Mouse (Mus musculus) neural tube, embryonic 11.5 days (tissue): ENCODE results near the gene Npy5r. TPM values are rescaled to one million over a fixed set of nuclear protein-coding genes. Genes with fewer than 3 reads are reported as not detected.

Source experiments
- ATAC-seq: fragments of 200-750 bp; cut with Nextera tagmentation; 2 replicates; pipeline ENCODE4 v1.8.0; 2017; ENCODE audit warnings: moderate number of reproducible peaks, mild to moderate bottlenecking, moderate TSS enrichment, moderate library complexity; ENCODE audit not compliant: insufficient read depth, low FRiP score, low TSS enrichment
- DNase-seq: peaks from one replicate; pipeline ENCODE4 v3.0.0-alpha.2; 2015; ENCODE audit warnings: low spot score
- H3K27ac ChIP-seq: fragments of 300-500 bp; sonication (generic); 2 replicates; pipeline ENCODE4 v1.5.1; 2014; ENCODE audit warnings: low read depth, mild to moderate bottlenecking, low read length
- H3K27me3 ChIP-seq: fragments of 300-500 bp; sonication (generic); 2 replicates; pipeline ENCODE4 v1.6.1; 2014; ENCODE audit warnings: mild to moderate bottlenecking, low read length, mixed read lengths; ENCODE audit not compliant: control insufficient read depth, insufficient read depth
- H3K36me3 ChIP-seq: fragments of 300-500 bp; sonication (generic); 2 replicates; pipeline ENCODE4 v1.6.1; 2014; ENCODE audit warnings: mild to moderate bottlenecking, low read length, moderate library complexity, mixed read lengths; ENCODE audit not compliant: control insufficient read depth, insufficient read depth
- H3K4me1 ChIP-seq: fragments of 300-500 bp; sonication (generic); 2 replicates; pipeline ENCODE4 v1.6.1; 2014; ENCODE audit warnings: low read length, mixed read lengths; ENCODE audit not compliant: control insufficient read depth, insufficient read depth
- H3K4me2 ChIP-seq: fragments of 300-500 bp; sonication (generic); 2 replicates; pipeline ENCODE4 v1.6.1; 2014; ENCODE audit warnings: low read depth, mild to moderate bottlenecking, moderate library complexity
- H3K4me3 ChIP-seq: fragments of 300-500 bp; sonication (generic); 2 replicates; pipeline ENCODE4 v1.5.1; 2014; ENCODE audit warnings: low read depth, low read length
- H3K9ac ChIP-seq: fragments of 300-500 bp; sonication (generic); 2 replicates; pipeline ENCODE4 v1.6.1; 2014; ENCODE audit warnings: mild to moderate bottlenecking, low read length
- H3K9me3 ChIP-seq: fragments of 300-500 bp; sonication (generic); 2 replicates; pipeline ENCODE4 v1.6.1; 2016; ENCODE audit warnings: low read length; ENCODE audit not compliant: control insufficient read depth
- WGBS: fragments of 180-500 bp; shearing (Covaris S2); extraction: QIAGEN DNeasy Blood & Tissue Kit; methylation state at CpG from one replicate; pipeline ENCODE4 v1.1.7; 2014; 5-methylcytosine and 5-hydroxymethylcytosine counted together
- polyA plus RNA-seq: library from polyadenylated mRNA; unstranded; fragments of >200 nt; fragmentation: Nextera tagmentation; extraction: Ambion mirVana; gene quantifications from 2 replicates; pipeline ENCODE4 v1.2.1, GENCODE M21; 2014

Npy5r gene
- polyA plus RNA-seq = 0.23 and 0.34 TPM in 2 replicates

DNA sequence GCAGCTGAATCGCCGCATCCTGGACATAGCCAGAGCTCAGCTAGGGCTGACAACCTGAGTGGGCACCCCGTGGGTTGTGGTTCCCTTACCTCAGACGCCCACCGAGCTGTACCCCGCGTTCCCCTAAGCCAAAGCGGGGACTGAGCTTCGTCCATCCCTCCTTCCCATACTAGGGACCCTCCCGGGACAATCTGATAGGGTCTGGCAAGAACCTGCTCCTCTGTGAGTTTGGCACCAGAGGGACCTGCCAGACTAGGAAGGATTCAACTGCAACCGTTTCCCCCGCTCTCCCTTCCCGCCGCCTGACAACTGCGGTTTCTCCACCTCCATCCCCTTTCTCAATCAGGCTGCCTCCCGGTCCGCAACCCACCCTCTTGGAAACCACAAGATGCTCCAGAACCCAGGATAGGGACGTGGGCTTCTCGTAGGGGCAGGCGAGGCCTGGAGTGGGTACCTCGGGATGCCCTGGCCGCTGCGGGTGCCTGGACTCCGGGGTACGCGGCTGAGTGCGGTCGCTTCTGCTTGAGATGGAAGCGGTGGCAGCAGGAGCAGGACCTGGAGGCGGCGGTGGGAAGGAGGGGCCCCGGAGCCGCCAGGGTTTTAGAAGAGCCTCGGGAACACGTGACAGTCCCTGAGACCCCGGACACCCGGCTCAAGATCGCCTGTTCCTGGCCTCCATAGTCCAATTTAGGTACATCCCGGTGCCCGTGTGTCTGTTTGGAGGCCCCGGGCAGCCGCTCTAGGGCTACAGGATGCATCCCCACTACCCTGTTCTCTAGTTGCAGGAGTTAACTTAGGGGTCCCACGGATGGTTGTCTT is at the start of gene Npy5r:
Npy5r (minus strand) TSS at position 618 of the 819 bp plus-strand sequence.
- 2% methylated on average over 43 of the region's 43 CpGs for WGBS
- peak; percentile 69 for ATAC-seq

DNA sequence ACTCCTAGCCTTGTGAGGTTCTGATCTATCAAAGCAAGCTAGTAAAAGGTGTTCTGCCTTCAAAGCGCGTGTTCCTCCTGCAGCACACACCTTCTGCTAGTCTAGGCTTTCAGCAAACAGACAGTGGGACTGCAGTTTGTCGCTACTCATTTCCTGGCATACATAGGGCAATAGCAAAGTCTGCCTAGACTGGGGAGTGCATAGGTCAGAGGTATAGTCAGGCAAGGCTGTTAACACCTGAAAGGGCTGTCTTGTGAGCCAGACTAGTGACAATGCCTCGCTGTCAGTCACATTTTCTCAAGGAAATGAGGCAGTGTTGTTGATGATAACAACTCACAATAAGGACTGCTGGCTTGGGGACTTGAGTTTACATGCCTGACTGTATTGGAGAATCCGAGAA is 44.0 kb upstream of the Npy5r start:
- Histone ChIP-seq H3K4me1 (no peaks in the 10 kb centered on the region), H3K4me2 (no peak overlapping the region), H3K4me3 (no peak overlapping the region), H3K27me3 (no peaks in the 10 kb centered on the region), H3K9ac (no peak overlapping the region), H3K9me3 (no peaks in the 10 kb centered on the region), H3K27ac (no peak overlapping the region), H3K36me3 (no peaks in the 10 kb centered on the region)
- 51% methylated on average over 5 of the region's 5 CpGs for WGBS
- DNase-seq (no peak), ATAC-seq (no peak)

More for the DNA sequence above, at the start of gene Npy5r:
- peak; percentile 63 for DNase-seq
- Histone ChIP-seq H3K36me3 (no peaks in the 10 kb centered on the region), H3K9me3 (no peaks in the 10 kb centered on the region), H3K27ac (no peak within 1 kb of the TSS), H3K27me3 (peaks cover 3% of the 10 kb centered on the region; the same call in 1 of the 2 replicates), H3K9ac (peak within 1 kb of the TSS; percentile 63), H3K4me1 (0 out of 2 replicates have a peak, but pooled peaks cover 4% of the 10 kb centered on the region), H3K4me3 (peak within 1 kb of the TSS; percentile 41), H3K4me2 (peak within 1 kb of the TSS; percentile 92)

DNA sequence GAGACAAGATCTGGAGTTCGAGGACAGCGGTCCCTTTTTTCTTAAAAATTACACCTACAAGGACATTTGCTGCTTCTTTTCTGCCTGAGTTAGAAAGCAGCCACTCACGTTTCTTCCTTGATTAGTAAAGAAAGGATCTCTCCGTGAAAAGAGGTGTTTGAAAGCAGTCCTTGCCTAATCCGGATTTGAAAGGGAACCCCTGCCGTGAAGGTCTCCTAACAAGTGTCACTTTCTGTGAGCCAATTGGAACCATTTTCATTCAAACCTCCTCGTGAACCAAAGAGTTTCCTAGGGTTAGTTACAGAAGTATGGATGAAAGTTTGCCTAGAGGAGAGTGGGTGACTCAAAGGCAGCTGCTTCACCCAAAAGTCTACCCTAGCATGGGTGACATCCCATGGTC is 41.5 kb upstream of the Npy5r start:
- Histone ChIP-seq H3K4me3 (no peak overlapping the region), H3K27me3 (no peaks in the 10 kb centered on the region), H3K4me1 (no peaks in the 10 kb centered on the region), H3K27ac (no peak overlapping the region), H3K36me3 (no peaks in the 10 kb centered on the region), H3K4me2 (no peak overlapping the region), H3K9me3 (no peaks in the 10 kb centered on the region), H3K9ac (no peak overlapping the region)
- DNase-seq (no peak), ATAC-seq (no peak)
- WGBS = 39% methylated on average over 7 of the region's 7 CpGs

DNA sequence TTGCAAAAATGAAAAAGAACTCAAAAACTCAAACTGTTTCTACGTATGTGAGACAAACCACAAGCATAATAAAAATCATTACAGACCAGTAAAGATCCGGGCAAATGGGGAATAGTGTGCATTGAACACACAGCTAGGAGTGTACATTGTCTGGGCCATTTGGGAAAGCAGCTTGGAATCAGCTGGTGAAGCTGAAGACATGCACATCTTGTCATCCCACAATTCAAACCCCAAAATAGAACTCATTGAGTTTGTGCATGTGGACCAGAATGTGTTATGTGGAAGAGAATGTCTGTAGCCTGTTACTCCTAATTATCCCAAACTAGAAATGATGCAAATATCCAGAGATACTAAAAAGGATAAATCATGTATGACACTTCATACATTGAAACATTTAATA is 34.9 kb upstream of the Npy5r start:
- Histone ChIP-seq H3K27me3 (no peaks in the 10 kb centered on the region), H3K4me1 (no peaks in the 10 kb centered on the region), H3K27ac (no peak overlapping the region), H3K4me3 (no peak overlapping the region), H3K9ac (no peak overlapping the region), H3K4me2 (no peak overlapping the region), H3K9me3 (no peaks in the 10 kb centered on the region), H3K36me3 (no peaks in the 10 kb centered on the region)
- no peak for ATAC-seq
- DNase-seq = no peak
- WGBS = 90% methylated on average over 2 of the region's 2 CpGs

DNA sequence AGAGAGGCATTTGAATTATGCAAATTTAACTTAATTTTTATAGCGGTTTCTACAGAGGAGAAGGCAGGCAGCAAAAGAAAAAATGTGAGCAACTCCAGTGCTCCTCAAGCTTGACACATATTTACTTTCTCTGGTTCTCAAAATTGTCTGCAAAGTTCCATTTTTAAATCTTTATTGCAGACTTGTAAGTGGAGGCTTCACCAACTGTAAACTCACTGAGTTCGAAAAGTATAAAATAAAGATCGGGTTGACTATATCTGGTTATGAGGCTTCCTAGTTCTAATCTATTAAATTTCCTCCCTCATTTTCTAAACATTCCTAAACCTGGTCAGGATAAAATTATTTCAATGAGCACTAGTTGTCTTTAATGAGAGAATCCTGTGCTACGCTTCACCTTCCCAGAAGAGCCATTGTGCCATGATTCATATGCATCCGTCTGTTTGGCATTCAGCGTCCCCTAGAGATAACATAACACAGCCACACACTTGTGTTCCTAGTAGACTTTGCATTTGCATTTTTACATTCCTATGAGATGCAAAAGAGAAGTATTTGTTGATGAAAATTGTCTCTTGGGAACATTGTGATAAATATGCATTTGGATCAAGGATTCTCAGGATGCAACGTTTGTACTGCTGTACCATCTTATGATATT is 26.5 kb upstream of the Npy5r start:
- H3K9me3 ChIP-seq = no peaks in the 10 kb centered on the region
- H3K36me3 ChIP-seq = no peaks in the 10 kb centered on the region
- H3K4me1 ChIP-seq = no peaks in the 10 kb centered on the region
- no peak overlapping the region for H3K9ac ChIP-seq
- no peak overlapping the region for H3K4me2 ChIP-seq
- no peak overlapping the region for H3K4me3 ChIP-seq
- DNase-seq = no peak
- no peak overlapping the region for H3K27ac ChIP-seq
- WGBS = 88% methylated on average over 7 of the region's 7 CpGs
- no peaks in the 10 kb centered on the region for H3K27me3 ChIP-seq
- no peak for ATAC-seq

DNA sequence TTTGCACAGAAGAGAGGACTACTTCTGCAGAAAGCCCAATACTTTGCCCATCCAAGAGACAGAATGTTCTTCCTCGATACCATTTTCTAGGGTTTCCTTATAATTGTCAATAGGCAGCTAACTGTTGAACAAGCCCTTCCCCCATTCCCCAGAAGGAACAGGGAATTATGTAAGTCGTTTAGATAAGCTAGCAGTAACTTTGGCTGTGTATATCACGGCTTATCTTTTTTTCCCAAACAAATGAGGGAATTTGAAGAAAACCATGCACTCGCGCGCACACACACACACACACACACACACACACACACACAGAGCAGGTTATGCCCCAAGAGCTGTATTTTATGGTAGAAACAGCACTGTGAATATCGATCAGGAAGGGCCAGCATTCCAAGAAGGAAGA is 10.9 kb upstream of the Npy5r start:
- peaks cover 6% of the 10 kb centered on the region; the same call in 1 of the 2 replicates for H3K27me3 ChIP-seq
- H3K4me3 ChIP-seq = no peak overlapping the region
- H3K9ac ChIP-seq = no peak overlapping the region
- no peak overlapping the region for H3K27ac ChIP-seq
- ATAC-seq (no peak), DNase-seq (no peak)
- 81% methylated on average over 7 of the region's 7 CpGs for WGBS
- no peak overlapping the region for H3K4me2 ChIP-seq
- H3K4me1 ChIP-seq = no peaks in the 10 kb centered on the region
- H3K36me3 ChIP-seq = no peaks in the 10 kb centered on the region
- H3K9me3 ChIP-seq = no peaks in the 10 kb centered on the region

DNA sequence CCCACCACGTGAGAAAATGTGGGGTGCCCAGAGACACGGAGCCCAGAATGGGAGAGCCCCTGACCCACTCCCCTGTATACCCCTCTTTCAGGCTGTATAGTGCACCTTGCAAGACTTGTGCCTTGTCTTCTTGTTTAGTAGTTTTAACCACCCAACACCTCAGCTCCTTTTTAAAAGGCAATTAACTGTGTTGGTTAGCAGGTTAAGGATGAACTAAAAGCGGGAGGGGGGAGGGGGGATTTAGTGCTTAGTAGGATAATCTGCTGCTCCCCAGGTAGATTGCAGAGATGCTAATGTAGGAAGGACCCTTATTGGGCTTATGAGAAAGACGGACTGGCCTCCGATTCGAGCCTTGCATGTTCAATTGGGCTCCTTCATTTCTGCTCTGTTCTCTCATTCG is 10.1 kb upstream of the Npy5r start:
- Histone ChIP-seq H3K27me3 (peaks cover 6% of the 10 kb centered on the region; the same call in 1 of the 2 replicates), H3K9ac (no peak overlapping the region), H3K4me1 (no peaks in the 10 kb centered on the region), H3K4me3 (peak overlapping the region; percentile 31; the same call in 1 of the 2 replicates), H3K4me2 (peak overlapping the region; percentile 59), H3K27ac (no peak overlapping the region), H3K9me3 (no peaks in the 10 kb centered on the region), H3K36me3 (no peaks in the 10 kb centered on the region)
- WGBS = 5% methylated on average over 7 of the region's 7 CpGs
- DNase-seq (no peak), ATAC-seq (no peak)

DNA sequence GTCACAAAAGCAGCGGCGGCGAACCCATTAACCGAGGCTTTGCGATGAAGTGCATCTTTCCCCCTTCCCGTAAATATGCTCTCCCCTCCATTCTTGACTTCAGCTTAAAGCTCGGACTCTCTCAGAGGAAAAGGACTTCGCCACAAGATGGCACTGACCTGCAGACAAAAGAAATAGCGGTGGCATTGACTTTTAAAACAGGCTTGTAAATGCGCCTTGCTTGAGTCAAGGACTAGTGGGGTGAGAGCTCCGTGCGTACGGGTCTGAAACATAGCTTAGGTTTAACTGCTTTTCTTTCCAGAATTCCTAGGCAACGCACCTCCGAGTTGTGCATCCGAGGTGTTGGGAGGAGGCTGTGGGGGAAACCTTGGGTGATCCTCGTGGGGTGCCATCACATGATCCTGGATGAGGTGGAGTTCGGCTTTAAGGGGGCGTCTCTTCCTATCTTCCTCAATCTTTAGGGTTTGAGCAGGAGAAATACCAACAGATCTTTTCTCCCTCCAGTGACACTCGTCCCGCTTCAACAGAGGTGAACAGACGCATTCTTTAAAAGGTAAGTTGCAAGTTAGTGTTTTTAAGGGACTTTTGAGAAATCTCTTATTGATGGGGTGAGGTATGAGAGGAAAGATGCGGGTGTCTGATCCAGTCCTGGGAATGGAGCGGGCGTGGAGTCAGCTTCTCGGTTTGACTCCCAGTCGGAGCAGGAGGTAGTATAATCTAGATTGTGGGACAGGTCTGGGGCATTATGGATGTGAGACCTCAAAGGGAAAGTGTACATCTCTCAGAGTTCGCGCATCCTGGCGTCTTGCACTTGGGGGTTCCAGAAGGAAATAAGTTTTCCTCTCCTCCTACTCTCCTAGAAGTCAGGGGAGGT is 9.3 kb upstream of the Npy5r start, which contains the start of gene Npy1r:
Npy1r (plus strand) TSS at position 223 of the 874 bp plus-strand sequence.
- under 1% methylated on average over 30 of the region's 30 CpGs for WGBS
- H3K27ac ChIP-seq = no peak within 1 kb of the TSS
- peak within 1 kb of the TSS; percentile 2; the same call in 1 of the 2 replicates for H3K9ac ChIP-seq

More for the DNA sequence above, 9.3 kb upstream of the Npy5r start, which contains the start of gene Npy1r:
- peaks cover 6% of the 10 kb centered on the region; the same call in 1 of the 2 replicates for H3K27me3 ChIP-seq
- H3K9me3 ChIP-seq = no peaks in the 10 kb centered on the region
- H3K4me2 ChIP-seq = peak within 1 kb of the TSS; percentile 59
- peak; percentile 54 for ATAC-seq
- peak within 1 kb of the TSS; percentile 31 for H3K4me3 ChIP-seq
- peak; percentile 71 for DNase-seq
- H3K4me1 ChIP-seq = no peaks in the 10 kb centered on the region
- H3K36me3 ChIP-seq = no peaks in the 10 kb centered on the region
